Mouse (Mus musculus) lung, postnatal 36 days (tissue): ENCODE measurements around the gene Rhbdl1.

Experiments used
- DNase-seq: peaks from one replicate; pipeline ENCODE4 v3.0.0; 2022; ENCODE audit warnings: mixed read lengths

Gene Rhbdl1

DNA sequence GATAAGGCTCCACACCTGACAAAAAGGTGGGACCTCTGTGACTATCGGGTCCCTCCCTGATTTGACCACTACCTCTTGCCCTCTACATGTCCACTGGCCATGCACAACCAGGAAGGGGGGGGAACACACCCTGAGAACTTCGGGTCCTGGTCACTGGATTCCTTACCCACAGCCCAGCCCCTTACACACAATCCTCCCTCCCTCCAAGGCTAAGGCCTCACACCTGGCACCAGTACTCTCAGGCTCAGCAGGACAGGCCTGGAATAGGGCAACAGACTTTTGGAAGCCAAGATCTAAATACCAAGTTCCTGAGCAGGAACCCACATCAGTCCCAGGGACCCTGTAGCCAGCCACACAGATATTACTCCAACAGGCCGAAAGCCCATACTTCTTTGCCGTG lies 1.8 kb upstream of the Rhbdl1 start:
- no peak for DNase-seq

DNA sequence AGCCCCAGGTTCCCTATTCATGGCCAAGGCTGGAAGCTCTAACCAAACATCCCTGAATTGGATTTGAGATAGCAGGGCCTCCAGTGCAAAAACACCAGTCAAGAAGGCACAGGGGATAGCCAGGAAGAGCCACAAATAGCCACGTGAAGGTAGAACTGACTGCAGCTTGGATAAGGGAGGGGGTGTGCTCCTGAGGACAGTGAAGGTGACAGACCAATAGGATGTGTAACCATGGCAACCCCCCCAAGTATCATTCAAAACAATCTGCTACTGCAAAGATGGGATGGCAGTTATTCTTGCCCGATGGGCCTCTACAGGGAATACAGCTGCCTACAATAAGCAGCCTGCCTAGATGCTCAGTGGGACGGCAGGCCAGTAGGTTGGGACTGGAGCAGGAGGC lies 438 bp upstream of the Rhbdl1 start:
- no peak for DNase-seq

DNA sequence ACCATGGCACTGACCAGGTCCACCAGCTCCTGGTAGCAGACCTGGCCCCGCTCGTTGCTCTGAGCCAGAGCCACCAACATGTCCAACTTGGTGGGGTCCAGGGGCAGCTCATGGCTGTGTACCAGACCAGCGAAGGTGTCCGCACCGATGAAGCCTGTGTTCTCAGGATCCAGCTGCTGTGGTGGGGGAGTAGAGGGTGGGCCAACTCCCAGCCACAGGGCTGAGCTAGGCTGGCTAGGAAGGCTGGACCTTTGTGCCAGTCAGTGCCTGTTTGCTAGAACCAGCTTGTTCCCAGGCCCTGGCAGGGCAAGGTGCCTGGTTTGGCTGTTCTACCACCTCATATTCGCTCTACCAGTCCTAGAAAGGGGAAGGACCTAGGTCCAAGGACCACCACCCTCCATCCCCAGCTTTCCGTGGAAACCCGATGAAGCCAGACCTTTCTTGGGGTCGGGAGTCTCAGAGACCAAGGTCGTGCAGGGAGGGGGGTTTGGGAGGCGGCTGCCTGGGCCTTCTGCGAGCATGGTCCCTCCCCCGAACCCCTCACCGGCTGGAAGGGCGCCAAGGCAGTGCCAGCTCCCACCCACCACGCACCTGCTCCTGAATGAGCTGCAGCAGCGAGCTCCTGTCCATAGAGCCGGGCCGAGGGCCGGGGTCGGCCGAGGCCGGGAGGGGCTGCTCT lies 559 bp downstream of the Rhbdl1 start:
- no peak for DNase-seq

DNA sequence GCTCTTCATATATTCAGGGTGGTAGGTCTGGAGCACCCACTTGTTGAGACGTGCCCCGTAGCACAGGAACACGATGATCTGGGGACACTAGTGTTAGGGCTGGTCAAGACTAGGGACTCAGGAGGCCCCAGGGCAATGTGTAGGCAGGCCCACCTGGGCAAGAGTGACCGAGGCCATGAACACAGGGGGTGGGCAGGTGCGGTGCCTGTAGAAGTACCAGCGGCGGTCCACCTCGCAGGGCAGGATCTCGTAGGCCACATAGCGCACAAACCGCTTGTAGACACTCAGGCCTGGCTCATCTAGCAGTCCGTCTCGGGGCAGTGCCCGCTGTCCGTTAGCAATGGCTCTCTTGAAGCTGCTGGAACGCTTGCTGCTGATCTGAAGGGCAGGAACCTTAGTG lies 1.3 kb downstream of the Rhbdl1 start:
- no peak for DNase-seq

DNA sequence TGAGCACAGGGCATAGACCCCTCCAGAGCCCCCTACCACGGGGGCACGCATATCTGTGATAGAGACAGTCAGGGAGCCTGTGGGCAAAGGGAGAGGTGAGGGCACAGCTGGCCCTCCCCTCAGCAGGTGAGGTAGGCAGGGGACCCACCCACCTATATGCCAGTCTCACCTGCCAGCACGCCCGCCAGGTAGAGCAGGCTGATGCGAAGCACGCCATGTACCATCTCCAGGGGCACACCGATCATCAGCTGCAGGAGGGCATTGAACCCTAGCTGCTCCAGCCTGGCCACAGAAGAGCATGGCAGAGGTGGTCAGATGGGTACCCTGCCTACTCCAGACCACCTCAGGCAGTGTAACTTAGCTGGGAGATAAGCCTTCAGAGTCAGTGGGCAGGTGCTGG lies 1.8 kb downstream of the Rhbdl1 start:
- no peak for DNase-seq

DNA sequence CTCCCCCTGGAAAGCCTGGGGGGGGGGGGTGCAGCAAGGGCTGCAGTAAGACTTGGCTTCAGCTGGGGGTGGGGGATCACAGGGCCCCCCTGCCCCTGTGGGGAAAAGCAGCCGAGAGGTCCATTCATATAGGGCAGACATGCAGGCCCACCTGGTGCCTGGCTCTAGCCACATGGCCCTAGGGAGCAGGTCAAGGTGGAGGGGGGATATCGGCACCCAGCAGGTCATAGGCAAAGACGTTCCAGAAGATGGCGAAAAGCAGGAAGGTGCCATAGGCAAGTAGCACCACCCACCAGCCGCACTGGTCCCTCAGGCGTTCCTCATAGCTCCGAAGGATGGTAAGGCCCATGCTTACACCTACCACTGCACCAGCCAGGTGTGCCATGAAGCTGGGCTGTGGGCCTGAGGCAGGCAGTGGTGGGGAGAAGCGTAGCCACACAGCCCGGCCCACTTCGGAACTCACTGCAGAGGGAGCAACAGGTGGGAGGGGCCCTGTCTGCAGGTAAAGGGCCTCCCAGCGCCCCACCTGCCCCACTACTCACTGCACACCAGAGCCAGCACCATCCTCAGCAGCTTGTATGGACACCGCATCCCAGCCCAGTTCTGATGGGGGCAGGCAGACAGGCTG lies 2.4 kb downstream of the Rhbdl1 start:
- no peak for DNase-seq

DNA sequence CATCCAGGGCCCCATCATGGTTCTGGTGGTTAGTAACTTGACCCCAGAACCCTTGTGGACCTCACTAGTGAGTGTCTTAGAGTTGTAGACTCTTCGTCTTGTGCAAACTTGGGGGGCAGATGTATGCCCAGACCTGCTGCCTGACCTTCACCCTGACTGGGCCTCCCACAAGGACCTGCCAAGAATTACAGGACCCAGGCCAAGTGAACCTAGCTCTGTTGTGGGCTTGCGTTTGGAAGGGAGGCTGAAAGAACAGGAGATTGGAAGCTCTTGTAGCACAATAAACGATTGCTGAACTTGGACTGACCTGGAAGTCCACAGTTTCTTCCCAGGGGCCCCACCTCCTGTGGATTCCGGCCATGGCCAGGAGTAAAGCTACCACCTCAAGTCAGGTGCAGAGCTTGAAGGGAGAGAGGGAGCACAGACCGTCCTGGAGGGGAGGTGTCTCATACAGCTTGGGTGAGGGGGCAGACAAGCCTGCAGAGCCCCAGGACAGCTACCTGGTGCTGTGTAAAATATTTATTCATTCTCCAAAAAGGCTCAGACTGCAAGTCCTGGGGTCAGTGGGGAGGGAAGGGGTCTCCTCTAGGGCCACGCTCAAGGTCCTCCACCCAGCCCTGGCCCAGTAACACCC lies 3.0 kb downstream of the Rhbdl1 start:
- peak; percentile 23 for DNase-seq

DNA sequence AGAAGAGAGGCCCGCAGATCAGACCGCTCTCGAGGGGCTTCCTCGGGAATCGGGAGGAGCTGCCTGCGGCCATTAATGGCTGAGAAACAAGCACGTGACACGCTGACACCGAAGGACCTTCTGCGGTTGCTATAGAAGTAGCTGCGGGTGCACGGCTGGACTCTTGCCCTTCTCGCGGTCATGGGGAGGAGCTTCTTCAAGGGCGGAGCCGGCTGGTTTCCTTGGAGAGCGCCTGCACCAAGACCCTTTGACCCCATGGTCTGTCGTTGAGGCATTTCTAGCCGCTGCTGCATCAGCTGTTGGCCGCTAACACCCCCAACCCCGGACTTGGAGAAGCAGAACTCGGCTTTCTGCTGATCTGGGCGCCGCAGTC lies 3.8 kb downstream of the Rhbdl1 start, which contains the start of gene Stub1:
Gene Stub1, minus strand, starts transcription at position 114 of the 373 bp plus-strand sequence.
- DNase-seq, result peak; percentile 94

DNA sequence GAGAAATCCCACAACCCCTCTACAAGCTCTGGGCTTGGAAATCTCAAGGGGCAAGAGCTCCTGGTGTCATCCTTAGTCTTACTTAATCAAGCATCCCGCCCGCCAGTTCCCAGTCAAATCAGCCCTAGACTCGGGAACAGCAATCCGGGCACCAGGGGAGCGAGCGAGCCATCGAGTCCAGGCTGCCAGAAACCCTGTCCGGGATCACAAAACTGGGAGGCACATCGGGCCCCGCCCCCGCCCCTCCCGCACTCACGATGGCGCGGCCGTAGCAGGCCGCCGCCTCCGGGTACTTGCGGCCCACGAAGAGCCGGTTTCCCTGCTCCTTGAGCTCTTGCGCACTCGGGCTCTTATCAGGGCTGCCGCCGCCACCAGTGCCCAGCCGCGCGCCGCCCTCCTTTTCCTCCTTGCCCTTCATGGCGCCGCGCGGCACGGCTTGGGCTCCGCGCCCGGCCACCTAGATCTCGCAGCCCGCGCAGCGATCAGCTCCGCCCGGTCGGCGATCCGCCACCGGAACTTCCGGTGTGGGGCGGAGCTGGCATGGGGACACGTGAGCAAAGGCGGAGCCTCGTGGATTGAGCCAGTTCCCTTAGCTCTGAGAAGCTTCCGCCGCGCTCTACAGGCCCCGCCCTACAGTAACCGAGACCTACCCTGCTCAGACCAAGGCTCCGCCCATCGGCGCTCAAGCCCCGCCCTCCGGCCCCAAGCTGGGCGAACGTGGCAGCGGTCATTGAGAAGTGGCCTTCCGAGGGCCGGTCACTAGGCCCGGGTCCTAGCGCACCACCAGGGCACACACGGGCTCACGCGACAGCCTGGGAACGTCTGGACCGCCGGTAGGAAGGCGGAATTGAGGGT lies 4.4 kb downstream of the Rhbdl1 start:
- DNase-seq, result peak; percentile 100

DNA sequence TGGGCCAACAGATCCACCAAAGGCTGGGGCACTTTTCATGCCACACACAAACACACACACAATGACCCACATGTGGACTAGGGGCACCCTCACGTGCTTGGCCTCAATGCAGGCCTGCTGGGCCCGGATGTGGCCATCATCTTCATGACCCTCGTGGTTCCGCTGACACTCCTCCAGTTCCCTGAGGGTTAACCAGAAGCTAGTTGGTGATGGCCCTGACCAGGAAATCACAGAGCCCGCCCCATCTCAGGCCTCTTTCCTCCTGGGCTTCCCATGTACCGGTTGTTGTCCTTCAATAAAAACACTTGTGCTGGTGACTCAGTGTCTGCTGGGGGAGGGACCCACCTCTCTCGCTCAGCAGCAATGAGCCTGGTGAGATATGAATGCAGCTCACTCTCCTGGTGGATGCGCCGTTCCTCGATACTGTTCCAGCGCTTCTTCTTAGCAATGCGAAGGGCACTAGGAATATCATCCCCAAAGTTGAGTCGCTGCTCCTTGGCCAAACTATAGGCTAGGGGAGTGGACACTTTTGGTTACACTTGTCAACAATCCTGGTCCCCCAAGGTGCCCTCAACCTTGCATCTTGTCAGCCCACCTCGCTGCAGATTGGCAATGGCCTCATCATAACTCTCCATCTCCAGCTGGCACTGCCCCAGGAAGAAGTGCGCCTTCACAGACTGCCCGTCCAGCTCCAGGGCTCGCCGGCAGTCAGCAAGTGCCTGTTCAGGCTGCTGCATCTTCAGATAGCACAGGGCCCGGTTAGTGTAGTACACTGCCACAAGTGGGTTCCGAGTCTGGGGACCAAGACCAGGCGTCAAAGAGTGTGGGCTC lies 5.4 kb downstream of the Rhbdl1 start:
- DNase-seq, result no peak

DNA sequence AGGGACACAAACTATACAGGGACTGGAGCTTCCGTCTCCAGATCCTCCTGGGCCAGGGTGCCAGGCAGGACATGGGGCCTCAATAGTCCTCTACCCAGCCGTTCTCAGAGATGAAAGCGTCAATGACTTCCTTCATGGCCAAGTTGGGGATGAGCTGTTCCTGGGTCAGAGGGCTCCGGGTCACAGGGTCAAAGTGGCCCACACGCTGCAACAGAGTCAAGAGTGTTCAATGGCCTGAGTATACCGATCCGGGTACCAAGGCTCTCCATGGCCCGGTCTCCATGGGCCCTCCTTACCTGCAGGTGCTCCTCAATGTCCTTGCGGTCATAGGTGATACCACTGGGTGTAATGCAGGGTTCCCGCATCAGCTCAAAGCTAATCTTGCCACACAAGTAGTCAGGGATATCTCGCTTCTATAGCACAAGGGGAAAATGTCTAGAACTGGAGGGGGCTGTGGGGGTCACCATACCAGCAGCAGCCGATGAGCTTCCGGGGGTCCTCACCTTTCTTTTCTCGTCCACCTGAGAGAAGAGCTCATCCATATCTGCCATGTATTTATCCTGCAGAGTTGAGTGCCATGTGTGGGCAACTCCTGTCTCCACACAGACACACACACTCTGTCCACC lies 6.2 kb downstream of the Rhbdl1 start:
- DNase-seq, result no peak

DNA sequence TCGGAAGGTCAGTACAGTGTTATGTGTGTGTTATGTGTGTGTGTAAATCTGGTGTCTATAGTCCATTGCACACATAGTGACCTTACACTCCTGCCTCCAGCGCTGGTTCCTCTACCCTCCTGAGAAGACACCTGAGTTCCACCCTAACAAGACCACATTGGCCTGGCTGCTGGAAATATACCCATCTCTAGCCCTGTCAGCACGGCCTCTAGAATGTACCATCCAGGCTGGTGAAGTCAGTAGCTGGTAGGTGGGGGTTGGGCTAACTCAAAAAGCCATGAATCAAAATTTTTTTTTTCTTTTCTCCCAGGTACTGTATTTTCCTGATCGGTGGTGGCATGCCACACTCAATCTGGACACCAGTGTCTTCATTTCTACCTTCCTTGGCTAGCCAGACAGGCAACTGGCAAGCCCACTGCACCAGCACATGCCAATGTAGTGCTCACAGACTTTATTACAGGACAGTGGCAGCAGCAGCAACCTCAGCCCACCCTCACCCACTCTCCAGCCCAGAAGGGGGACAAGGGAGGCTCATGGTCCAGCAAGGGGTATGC lies 6.8 kb downstream of the Rhbdl1 start:
- no peak for DNase-seq

DNA sequence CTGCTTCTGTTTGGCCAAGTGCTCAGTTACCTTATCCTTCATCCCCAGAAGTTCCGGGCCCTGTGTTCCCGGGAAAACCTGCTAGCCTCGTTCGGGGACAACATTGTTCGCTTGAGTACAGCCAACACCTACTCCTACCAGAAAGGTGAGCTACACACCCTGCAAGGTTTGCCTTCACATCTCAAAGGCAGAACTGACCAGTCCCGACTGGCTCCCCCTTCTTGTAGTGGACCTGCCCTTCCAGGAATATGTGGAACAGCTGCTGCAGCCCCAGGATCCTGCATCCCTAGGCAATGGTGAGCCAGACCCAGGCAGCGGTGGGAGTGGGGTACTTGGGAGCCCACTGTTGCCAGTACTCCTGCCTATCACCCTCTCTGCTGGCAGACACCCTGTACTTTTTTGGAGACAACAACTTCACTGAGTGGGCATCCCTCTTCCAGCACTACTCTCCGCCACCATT lies 7.5 kb downstream of the Rhbdl1 start:
- DNase-seq, result no peak

DNA sequence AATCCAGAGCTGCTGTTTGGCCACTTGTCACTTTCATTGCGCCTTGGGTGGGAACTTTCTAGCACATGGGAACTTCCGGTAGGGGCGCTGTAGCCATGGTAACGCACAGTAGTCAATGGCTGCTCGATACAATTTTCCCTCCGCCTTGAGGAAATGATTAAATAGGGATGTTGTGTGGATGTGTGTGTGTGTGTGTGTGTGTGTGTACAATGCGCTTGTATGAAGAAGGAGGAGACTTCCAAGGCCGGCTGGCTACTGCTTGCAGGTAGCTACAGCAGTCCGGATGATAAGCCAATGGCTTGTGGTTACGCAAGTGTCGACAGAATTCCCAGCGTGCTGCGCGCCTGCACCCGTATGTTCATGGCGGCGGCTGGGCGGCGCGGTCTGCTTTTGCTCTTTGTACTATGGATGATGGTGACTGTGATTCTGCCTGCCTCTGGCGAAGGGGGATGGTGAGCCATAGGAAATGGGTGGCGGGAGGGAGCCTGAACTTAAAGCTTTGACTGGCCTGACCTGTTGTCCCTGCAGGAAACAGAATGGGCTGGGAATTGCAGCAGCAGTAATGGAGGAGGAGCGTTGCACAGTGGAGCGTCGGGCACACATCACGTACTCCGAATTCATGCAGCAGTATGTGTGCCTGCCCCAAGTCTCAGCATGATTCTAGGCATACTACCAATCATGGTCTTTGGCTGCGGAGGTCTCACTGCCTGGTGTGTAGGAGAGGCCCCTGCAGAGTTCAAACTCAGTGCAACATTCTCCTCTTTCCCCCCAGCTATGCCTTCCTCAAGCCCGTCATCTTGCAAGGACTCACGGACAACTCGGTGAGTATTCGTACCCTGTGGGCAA lies 8.2 kb downstream of the Rhbdl1 start, which contains the start of gene Jmjd8:
Gene Jmjd8, plus strand, starts transcription at position 156 of the 846 bp plus-strand sequence.
- DNase-seq, result peak; percentile 83

DNA sequence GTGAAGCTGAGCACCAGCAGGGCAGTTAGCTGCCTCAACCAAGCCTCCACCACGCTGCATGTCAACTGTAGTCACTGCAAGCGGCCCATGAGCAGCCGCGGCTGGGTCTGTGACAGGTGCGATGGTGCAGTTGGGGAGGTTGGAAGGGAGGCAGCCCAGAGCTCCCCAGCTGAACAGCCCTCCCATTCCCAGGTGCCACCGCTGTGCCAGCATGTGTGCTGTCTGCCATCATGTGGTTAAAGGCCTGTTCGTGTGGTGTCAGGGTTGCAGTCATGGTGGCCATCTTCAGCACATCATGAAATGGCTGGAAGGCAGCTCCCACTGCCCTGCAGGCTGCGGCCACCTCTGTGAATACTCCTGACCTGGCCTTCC lies 8.9 kb downstream of the Rhbdl1 start:
- no peak for DNase-seq

DNA sequence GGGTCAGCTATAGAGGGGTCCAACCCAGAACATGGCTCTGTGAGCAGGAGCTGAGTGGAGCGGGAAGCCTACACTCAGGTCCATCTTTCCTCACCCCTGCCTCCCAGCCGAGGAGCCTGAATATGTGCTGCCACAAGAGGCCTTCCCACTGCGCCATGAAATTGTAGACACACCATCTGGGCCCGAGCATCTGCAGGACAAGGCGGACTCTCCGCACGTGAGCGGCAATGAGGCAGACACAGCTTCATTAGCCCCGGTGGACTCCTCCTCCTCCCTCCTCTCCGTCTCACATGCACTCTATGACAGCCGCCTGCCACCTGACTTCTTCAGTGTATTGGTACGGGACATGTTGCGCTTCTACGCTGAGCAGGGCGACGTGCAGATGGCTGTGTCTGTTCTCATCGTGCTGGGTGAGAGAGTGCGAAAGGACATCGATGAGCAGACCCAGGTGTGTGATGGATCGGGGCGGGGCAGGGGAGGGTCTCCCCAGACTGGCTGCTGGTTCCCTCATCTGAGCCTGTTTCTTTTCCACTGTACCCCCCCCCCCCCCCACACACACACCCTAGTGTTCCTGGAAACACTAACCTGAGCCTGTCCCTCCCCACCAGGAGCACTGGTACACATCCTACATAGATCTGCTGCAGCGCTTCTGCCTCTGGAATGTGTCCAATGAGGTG lies 9.4 kb downstream of the Rhbdl1 start:
- no peak for DNase-seq

DNA sequence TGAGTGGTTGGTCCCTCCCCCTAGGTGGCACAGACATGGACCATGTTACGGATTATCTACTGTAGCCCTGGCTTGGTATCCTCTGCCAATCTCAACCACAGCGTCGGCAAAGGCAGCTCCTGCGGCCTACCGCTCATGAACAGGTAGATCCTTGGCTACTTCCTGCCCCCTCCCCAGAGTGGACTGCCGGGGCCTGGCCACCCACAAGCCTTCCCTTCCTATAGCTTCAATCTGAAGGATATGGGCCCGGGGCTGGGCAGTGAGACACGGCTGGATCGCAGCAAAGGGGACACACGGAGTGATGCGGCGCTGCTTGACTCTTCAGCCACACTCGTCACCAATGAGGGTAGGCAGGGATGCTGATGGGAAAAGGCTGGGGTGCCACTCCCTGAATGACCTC lies 10.1 kb downstream of the Rhbdl1 start:
- no peak for DNase-seq

DNA sequence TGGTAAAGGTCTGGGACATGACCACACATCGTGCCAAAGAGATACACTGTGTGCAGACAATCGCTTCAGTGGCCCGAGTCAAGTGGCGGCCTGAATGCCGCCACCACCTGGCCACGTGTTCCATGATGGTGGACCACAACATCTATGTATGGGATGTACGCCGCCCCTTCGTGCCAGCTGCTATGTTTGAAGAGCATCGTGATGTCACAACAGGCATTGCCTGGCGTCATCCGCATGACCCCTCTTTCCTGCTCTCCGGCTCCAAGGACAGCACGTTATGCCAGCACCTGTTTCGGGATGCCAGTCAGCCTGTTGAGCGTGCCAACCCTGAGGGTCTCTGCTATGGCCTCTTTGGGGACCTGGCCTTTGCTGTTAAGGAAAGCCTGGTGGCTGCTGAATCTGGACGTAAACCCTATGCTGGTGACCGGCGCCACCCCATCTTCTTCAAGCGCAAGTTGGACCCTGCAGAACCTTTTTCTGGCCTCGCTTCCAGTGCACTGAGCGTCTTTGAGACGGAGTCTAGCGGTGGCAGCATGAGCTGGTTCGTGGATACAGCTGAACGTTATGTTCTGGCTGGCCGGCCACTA lies 11.0 kb downstream of the Rhbdl1 start:
- no peak for DNase-seq

DNA sequence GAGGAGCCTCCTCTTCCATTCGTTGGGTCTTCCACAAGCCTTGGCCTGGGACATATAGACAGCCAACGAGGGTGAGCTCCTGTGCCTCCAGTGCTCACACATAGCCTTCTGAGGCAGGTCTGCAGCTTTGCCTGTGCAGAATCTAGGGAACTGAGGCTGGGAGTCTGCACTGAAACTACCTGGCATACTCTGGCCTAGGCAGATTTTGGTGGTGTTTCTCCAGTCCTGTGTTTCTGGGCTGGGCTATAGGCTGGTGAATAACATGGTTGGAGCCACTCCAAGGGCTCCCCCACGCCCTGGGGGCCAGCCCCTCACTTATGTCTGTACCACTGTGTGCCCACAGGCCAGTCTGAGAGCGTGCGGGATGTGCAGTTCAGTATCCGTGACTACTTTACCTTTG lies 11.8 kb downstream of the Rhbdl1 start:
- DNase-seq, result no peak
